Mouse (Mus musculus) stomach, postnatal 0 days (tissue): ENCODE measurements around the gene Trabd2b. TPM values are rescaled to one million over a fixed set of nuclear protein-coding genes. Genes with fewer than 3 reads are reported as not detected.

Experiments
- ATAC-seq: fragments of 200-750 bp; cut with Nextera tagmentation; 2 replicates; pipeline ENCODE4 v1.8.0; 2017; ENCODE audit not compliant: low FRiP score, low TSS enrichment
- DNase-seq: peaks from one replicate; pipeline ENCODE4 v3.0.0-alpha.2; 2016; ENCODE audit warnings: low spot score
- H3K27ac ChIP-seq: fragments of 300-500 bp; sonication (generic); replicated peaks from 2 replicates; pipeline ENCODE4 v1.5.1; 2014; ENCODE audit warnings: mild to moderate bottlenecking, control low read depth
- H3K27me3 ChIP-seq: fragments of 300-500 bp; sonication (generic); 2 replicates; pipeline ENCODE4 v1.6.1; 2014; ENCODE audit warnings: low read length; ENCODE audit not compliant: control insufficient read depth, insufficient read depth
- H3K36me3 ChIP-seq: fragments of 300-500 bp; sonication (generic); 2 replicates; pipeline ENCODE4 v1.6.1; 2014; ENCODE audit warnings: low read length, mixed read lengths; ENCODE audit not compliant: control insufficient read depth, insufficient read depth
- H3K4me1 ChIP-seq: fragments of 300-500 bp; sonication (generic); replicated peaks from 2 replicates; pipeline ENCODE4 v1.6.1; 2014; ENCODE audit warnings: antibody characterized with exemption; ENCODE audit not compliant: control insufficient read depth, insufficient read depth
- H3K4me2 ChIP-seq: fragments of 300-500 bp; sonication (generic); replicated peaks from 2 replicates; pipeline ENCODE4 v1.6.1; 2014; ENCODE audit warnings: low read depth, mild to moderate bottlenecking, control low read depth, moderate library complexity
- H3K4me3 ChIP-seq: fragments of 300-500 bp; sonication (generic); 2 replicates; pipeline ENCODE4 v1.5.1; 2014; ENCODE audit warnings: low read depth, low read length, control low read depth
- H3K9ac ChIP-seq: fragments of 300-500 bp; sonication (generic); 2 replicates; pipeline ENCODE4 v1.6.1; 2014; ENCODE audit warnings: mild to moderate bottlenecking, low read length, control low read depth, mixed read lengths
- H3K9me3 ChIP-seq: fragments of 300-500 bp; sonication (generic); 2 replicates; pipeline ENCODE4 v1.6.1; 2016; ENCODE audit warnings: low read length; ENCODE audit not compliant: control insufficient read depth
- CTCF ChIP-seq: IDR thresholded peaks from 2 replicates; pipeline ENCODE4 v1.5.1; 2016; ENCODE audit warnings: antibody characterized with exemption, low read depth, mild to moderate bottlenecking, moderate library complexity
- EP300 ChIP-seq: optimal IDR thresholded peaks from 2 replicates; pipeline ENCODE3; 2016; ENCODE audit warnings: antibody characterized with exemption
- WGBS: fragments of 180-500 bp; shearing (Covaris S2); extraction: QIAGEN DNeasy Blood & Tissue Kit; methylation state at CpG from one replicate; pipeline ENCODE4 v1.1.7; 2014; 5-methylcytosine and 5-hydroxymethylcytosine counted together
- polyA plus RNA-seq: library from polyadenylated mRNA; unstranded; fragments of >200 nt; fragmentation: Nextera tagmentation; extraction: Ambion mirVana; gene quantifications from 2 replicates; pipeline ENCODE4 v1.2.1, GENCODE M21; 2015

The Trabd2b gene
- polyA plus RNA-seq, 1 experiment from 2014 or later = 0.61 TPM

GRCm38 (mm10) chr4:114533894-114534754 lies 127.6 kb downstream of the Trabd2b start:
- 59% methylated on average over 4 of the region's 4 CpGs for WGBS
- Histone ChIP-seq H3K36me3 (no peaks in the 10 kb centered on the region), H3K4me3 (no peak overlapping the region), H3K27ac (no peak overlapping the region), H3K9me3 (no peaks in the 10 kb centered on the region), H3K27me3 (no peaks in the 10 kb centered on the region), H3K4me2 (no peak overlapping the region), H3K4me1 (no peaks in the 10 kb centered on the region), H3K9ac (no peak overlapping the region)
- no peak for DNase-seq
- no peak for ATAC-seq
- TF ChIP-seq CTCF = no peak
- no peak for TF ChIP-seq EP300

GRCm38 (mm10) chr4:114537376-114537974 lies 131.0 kb downstream of the Trabd2b start:
- DNase-seq (no peak), ATAC-seq (no peak)
- Histone ChIP-seq H3K9me3 (no peaks in the 10 kb centered on the region), H3K4me3 (no peak overlapping the region), H3K4me1 (no peaks in the 10 kb centered on the region), H3K4me2 (no peak overlapping the region), H3K27ac (no peak overlapping the region), H3K9ac (no peak overlapping the region), H3K27me3 (no peaks in the 10 kb centered on the region), H3K36me3 (no peaks in the 10 kb centered on the region)
- 87% methylated on average over 6 of the region's 6 CpGs for WGBS
- TF ChIP-seq EP300 = no peak
- no peak for TF ChIP-seq CTCF

- no peak overlapping the region for H3K4me2 ChIP-seq
- no peak overlapping the region for H3K4me3 ChIP-seq
- DNase-seq (no peak), ATAC-seq (no peak)
- WGBS = 91% methylated on average over 7 of the region's 7 CpGs
- H3K4me1 ChIP-seq = no peaks in the 10 kb centered on the region
- no peak overlapping the region for H3K27ac ChIP-seq
- no peaks in the 10 kb centered on the region for H3K36me3 ChIP-seq
- no peaks in the 10 kb centered on the region for H3K9me3 ChIP-seq
- H3K9ac ChIP-seq = no peak overlapping the region
- no peaks in the 10 kb centered on the region for H3K27me3 ChIP-seq
- no peak for TF ChIP-seq EP300
- TF ChIP-seq CTCF = no peak
Measured at GRCm38 (mm10) chr4:114540031-114540430, 133.5 kb downstream of the Trabd2b start.

GRCm38 (mm10) chr4:114541221-114541620 lies 134.7 kb downstream of the Trabd2b start:
- no peak overlapping the region for H3K4me3 ChIP-seq
- no peak for DNase-seq
- ATAC-seq = no peak
- H3K4me2 ChIP-seq = no peak overlapping the region
- no peaks in the 10 kb centered on the region for H3K9me3 ChIP-seq
- 90% methylated on average over 1 of the region's 1 CpGs for WGBS
- H3K27ac ChIP-seq = no peak overlapping the region
- TF ChIP-seq CTCF (no peak), EP300 (no peak)
- H3K9ac ChIP-seq = no peak overlapping the region
- no peaks in the 10 kb centered on the region for H3K36me3 ChIP-seq
- no peaks in the 10 kb centered on the region for H3K27me3 ChIP-seq
- no peaks in the 10 kb centered on the region for H3K4me1 ChIP-seq

GRCm38 (mm10) chr4:114542136-114542535 lies 135.6 kb downstream of the Trabd2b start:
- no peaks in the 10 kb centered on the region for H3K4me1 ChIP-seq
- H3K4me2 ChIP-seq = no peak overlapping the region
- H3K27ac ChIP-seq = no peak overlapping the region
- TF ChIP-seq EP300 = no peak
- no peak for TF ChIP-seq CTCF
- no peak overlapping the region for H3K4me3 ChIP-seq
- ATAC-seq = no peak
- H3K9ac ChIP-seq = no peak overlapping the region
- WGBS = 43% methylated on average over 4 of the region's 4 CpGs
- H3K9me3 ChIP-seq = no peaks in the 10 kb centered on the region
- H3K36me3 ChIP-seq = no peaks in the 10 kb centered on the region
- no peaks in the 10 kb centered on the region for H3K27me3 ChIP-seq
- DNase-seq = no peak
